Mouse (Mus musculus): ENCODE results near the gene Gdf9. TPM values are rescaled to one million over a fixed set of nuclear protein-coding genes. Genes with fewer than 3 reads are reported as not detected.
A peak's percentile ranks its signal among the peaks of the same experiment; 100 is the strongest.

Gene Gdf9
- polyA plus RNA-seq, 1 experiment from 2014 or later = 0.99 TPM

DNA sequence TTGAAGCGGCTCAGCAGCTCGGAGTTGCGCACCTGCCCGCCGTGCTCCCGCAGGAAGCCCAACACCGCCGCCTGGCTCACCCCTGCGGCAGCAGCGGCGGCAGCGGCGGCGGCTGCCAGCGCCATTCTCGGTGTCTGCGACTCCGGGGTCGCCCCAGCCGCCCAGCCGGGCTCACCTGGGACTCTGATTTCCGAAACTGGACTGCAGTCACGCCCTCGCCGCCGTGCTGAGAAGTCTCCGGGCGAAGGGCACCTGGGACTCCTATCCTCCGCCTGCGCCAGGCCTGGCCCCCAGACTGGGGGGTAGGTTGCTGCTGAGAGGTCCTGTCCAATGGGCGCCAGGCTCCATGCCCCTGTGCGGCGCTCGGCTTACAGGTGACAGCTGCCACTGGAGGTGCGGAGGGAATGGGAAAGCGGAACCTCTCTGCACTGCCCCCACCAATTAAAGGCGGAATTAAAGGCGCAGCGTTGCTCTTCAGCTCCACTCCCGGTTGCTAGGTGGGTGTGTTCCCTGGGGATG, 49.0 kb downstream of the Gdf9 start, which contains the start of the genes Gm9945 and Sowaha:
Gene Gm9945, plus strand, starts transcription at position 384 of the 519 bp plus-strand sequence.
Gene Sowaha, minus strand, starts transcription at position 492 of the 519 bp plus-strand sequence.
- H3K27me3 ChIP-seq (replicated peaks; ENCODE audit: control insufficient read depth, insufficient read depth, low read length) = peaks cover 47% of the 10 kb centered on the region
- H3K9ac ChIP-seq (ENCODE audit: low read depth, low read length) = peak within 1 kb of the TSS; percentile 61
- WGBS = 3% methylated on average over 40 of the region's 40 CpGs
- peak; percentile 84 for ATAC-seq
- H3K36me3 ChIP-seq (ENCODE audit: control insufficient read depth, insufficient read depth, low read length) = no peaks in the 10 kb centered on the region
- no peak within 1 kb of the TSS for H3K27ac ChIP-seq (ENCODE audit: low read length)
- H3K4me3 ChIP-seq (ENCODE audit: low read length) = peak within 1 kb of the TSS; percentile 58
- no peaks in the 10 kb centered on the region for H3K9me3 ChIP-seq (ENCODE audit: control insufficient read depth, low read length)
- H3K4me2 ChIP-seq (ENCODE audit: low read depth, low read length) = peak within 1 kb of the TSS; percentile 90
- H3K4me1 ChIP-seq (ENCODE audit: control insufficient read depth, insufficient read depth, low read length) = peaks cover 15% of the 10 kb centered on the region; the same call in 1 of the 2 replicates

GRCm38 (mm10) chr11:53481088-53481730, 50.4 kb downstream of the Gdf9 start:
- Histone ChIP-seq H3K4me2 (ENCODE audit: low read depth, low read length) (no peak overlapping the region), H3K9me3 (ENCODE audit: control insufficient read depth, low read length) (no peaks in the 10 kb centered on the region), H3K4me3 (ENCODE audit: low read length) (no peak overlapping the region), H3K27me3 (replicated peaks; ENCODE audit: control insufficient read depth, insufficient read depth, low read length) (peaks cover 37% of the 10 kb centered on the region), H3K27ac (ENCODE audit: low read length) (no peak overlapping the region), H3K9ac (ENCODE audit: low read depth, low read length) (no peak overlapping the region), H3K4me1 (ENCODE audit: control insufficient read depth, insufficient read depth, low read length) (peaks cover 15% of the 10 kb centered on the region; the same call in 1 of the 2 replicates), H3K36me3 (ENCODE audit: control insufficient read depth, insufficient read depth, low read length) (no peaks in the 10 kb centered on the region)
- WGBS = 69% methylated on average over 4 of the region's 4 CpGs
- ATAC-seq = no peak

DNA sequence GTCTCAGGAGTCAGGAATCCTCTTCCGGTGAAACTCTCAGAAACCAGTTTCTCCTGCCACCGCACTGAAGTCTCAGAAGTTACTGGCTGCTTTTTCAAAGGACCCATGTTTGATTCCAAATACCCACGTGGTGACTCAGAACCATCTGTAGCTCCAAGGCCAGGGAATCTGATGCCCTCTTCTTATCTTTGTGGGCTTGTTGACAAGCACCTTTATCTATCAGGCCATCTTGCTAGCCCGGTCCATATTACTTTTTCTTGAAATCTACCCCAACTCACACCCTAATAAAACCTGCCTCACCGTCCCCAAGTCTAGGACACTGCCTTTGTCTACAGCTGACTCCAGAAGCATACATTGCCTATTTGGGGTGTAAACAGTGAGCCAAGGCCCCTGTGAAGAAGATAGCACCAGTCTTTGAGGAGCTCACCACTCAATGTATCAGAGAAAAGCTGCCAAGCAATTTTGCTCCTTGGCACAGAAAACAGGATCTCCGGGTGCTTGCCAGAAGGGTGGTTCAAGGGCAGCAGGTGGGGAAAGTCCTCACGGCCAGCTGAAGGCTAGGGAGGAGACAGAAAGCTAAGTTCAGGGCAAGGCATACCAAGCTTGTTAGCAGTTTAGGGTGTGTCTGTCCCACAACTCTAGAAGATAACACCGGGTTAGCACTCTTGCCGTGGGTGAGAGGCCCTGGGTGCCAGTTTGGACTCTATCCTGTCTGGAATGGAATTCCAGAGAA, 52.5 kb downstream of the Gdf9 start:
- no peaks in the 10 kb centered on the region for H3K9me3 ChIP-seq (ENCODE audit: control insufficient read depth, low read length)
- ATAC-seq = peak; percentile 72
- H3K36me3 ChIP-seq (ENCODE audit: control insufficient read depth, insufficient read depth, low read length) = no peaks in the 10 kb centered on the region
- peaks cover 29% of the 10 kb centered on the region for H3K27me3 ChIP-seq (replicated peaks; ENCODE audit: control insufficient read depth, insufficient read depth, low read length)
- 59% methylated on average over 9 of the region's 9 CpGs for WGBS
- no peak overlapping the region for H3K4me3 ChIP-seq (ENCODE audit: low read length)
- H3K27ac ChIP-seq (ENCODE audit: low read length) = peak overlapping the region; percentile 27; the same call in 1 of the 2 replicates
- H3K4me1 ChIP-seq (ENCODE audit: control insufficient read depth, insufficient read depth, low read length) = peaks cover 16% of the 10 kb centered on the region; the same call in 1 of the 2 replicates
- no peak overlapping the region for H3K4me2 ChIP-seq (ENCODE audit: low read depth, low read length)
- no peak overlapping the region for H3K9ac ChIP-seq (ENCODE audit: low read depth, low read length)

DNA sequence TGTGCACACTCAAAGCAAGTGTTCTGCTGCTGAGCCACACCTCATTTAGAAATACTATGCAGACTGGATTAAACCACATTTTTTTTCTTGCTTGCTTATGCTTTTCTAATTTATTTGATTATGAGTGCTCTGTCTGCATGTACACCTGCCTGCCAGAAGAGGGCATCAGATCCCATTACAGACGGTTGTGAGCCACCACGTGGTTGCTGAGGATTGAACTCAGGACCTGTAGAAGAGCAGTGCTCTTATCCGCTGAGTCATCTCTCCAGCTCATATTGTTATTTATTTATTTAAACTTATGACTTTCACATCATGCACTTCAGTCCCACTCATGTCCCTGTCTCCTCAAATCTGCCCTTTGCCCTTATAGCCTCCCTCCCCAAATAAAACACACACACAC, 54.9 kb downstream of the Gdf9 start:
- Histone ChIP-seq H3K9me3 (ENCODE audit: control insufficient read depth, low read length) (no peaks in the 10 kb centered on the region), H3K9ac (ENCODE audit: low read depth, low read length) (no peak overlapping the region), H3K4me2 (ENCODE audit: low read depth, low read length) (no peak overlapping the region), H3K4me3 (ENCODE audit: low read length) (no peak overlapping the region), H3K4me1 (ENCODE audit: control insufficient read depth, insufficient read depth, low read length) (0 out of 2 replicates have a peak, but pooled peaks cover 2% of the 10 kb centered on the region), H3K27me3 (replicated peaks; ENCODE audit: control insufficient read depth, insufficient read depth, low read length) (peaks cover 8% of the 10 kb centered on the region; the same call in 1 of the 2 replicates), H3K36me3 (ENCODE audit: control insufficient read depth, insufficient read depth, low read length) (no peaks in the 10 kb centered on the region), H3K27ac (ENCODE audit: low read length) (no peak overlapping the region)
- no peak for ATAC-seq
- 47% methylated on average over 3 of the region's 3 CpGs for WGBS

- no peak overlapping the region for H3K9ac ChIP-seq (ENCODE audit: low read depth, low read length)
- H3K4me1 ChIP-seq (ENCODE audit: control insufficient read depth, insufficient read depth, low read length) = 0 out of 2 replicates have a peak, but pooled peaks cover 2% of the 10 kb centered on the region
- ATAC-seq = no peak
- H3K27ac ChIP-seq (ENCODE audit: low read length) = no peak overlapping the region
- peaks cover 5% of the 10 kb centered on the region; the same call in 1 of the 2 replicates for H3K27me3 ChIP-seq (replicated peaks; ENCODE audit: control insufficient read depth, insufficient read depth, low read length)
- no peaks in the 10 kb centered on the region for H3K36me3 ChIP-seq (ENCODE audit: control insufficient read depth, insufficient read depth, low read length)
- H3K9me3 ChIP-seq (ENCODE audit: control insufficient read depth, low read length) = no peaks in the 10 kb centered on the region
- WGBS = 69% methylated on average over 3 of the region's 3 CpGs
- no peak overlapping the region for H3K4me3 ChIP-seq (ENCODE audit: low read length)
- no peak overlapping the region for H3K4me2 ChIP-seq (ENCODE audit: low read depth, low read length)
These were observed 55.5 kb downstream of the Gdf9 start for GRCm38 (mm10) chr11:53486351-53486750.

- Histone ChIP-seq H3K9me3 (ENCODE audit: control insufficient read depth, low read length) (no peaks in the 10 kb centered on the region), H3K4me3 (ENCODE audit: low read length) (peak overlapping the region; percentile 29), H3K4me1 (ENCODE audit: control insufficient read depth, insufficient read depth, low read length) (0 out of 2 replicates have a peak, but pooled peaks cover 2% of the 10 kb centered on the region), H3K4me2 (ENCODE audit: low read depth, low read length) (peak overlapping the region; percentile 52), H3K36me3 (ENCODE audit: control insufficient read depth, insufficient read depth, low read length) (no peaks in the 10 kb centered on the region), H3K27me3 (replicated peaks; ENCODE audit: control insufficient read depth, insufficient read depth, low read length) (peaks cover 5% of the 10 kb centered on the region; the same call in 1 of the 2 replicates), H3K27ac (ENCODE audit: low read length) (no peak overlapping the region), H3K9ac (ENCODE audit: low read depth, low read length) (no peak overlapping the region)
- WGBS = 11% methylated on average over 27 of the region's 27 CpGs
- ATAC-seq = peak; percentile 66
These were observed 56.2 kb downstream of the Gdf9 start for GRCm38 (mm10) chr11:53486822-53487594.

Small RNA genes lying within 50 kb of the gene (microRNA-seq; reads per million reads assigned to microRNA genes)
- gene Mir6920 = not detected

Other genes with a start within 250 kb of the Gdf9 start
- 85.2 and 85.9 TPM in 2 replicates for gene Hspa4, start 130.6 kb upstream of the Gdf9 start, polyA plus RNA-seq (2015; fragmentation: Nextera tagmentation; extraction: Ambion mirVana)
- 12.6 and 13.4 TPM in 2 replicates for gene Zcchc10, start 106.3 kb upstream of the Gdf9 start, polyA plus RNA-seq (2015; fragmentation: Nextera tagmentation; extraction: Ambion mirVana)
- 16.6 and 20.4 TPM in 2 replicates for gene Aff4, start 80.2 kb upstream of the Gdf9 start, polyA plus RNA-seq (2015; fragmentation: Nextera tagmentation; extraction: Ambion mirVana)
- 17.8 and 52.6 TPM in 2 replicates for gene Leap2, start 7.9 kb upstream of the Gdf9 start, polyA plus RNA-seq (2015; fragmentation: Nextera tagmentation; extraction: Ambion mirVana)
- gene Uqcrq, start 192 bp upstream of the Gdf9 start, polyA plus RNA-seq (2015; fragmentation: Nextera tagmentation; extraction: Ambion mirVana) = 1,029 and 1,034 TPM in 2 replicates
- 0.06 and 0.07 TPM in 2 replicates for gene Gm10447, start 26.1 kb downstream of the Gdf9 start, polyA plus RNA-seq (2015; fragmentation: Nextera tagmentation; extraction: Ambion mirVana)
- gene Shroom1, start 26.2 kb downstream of the Gdf9 start, polyA plus RNA-seq (2015; fragmentation: Nextera tagmentation; extraction: Ambion mirVana) = 1.3 and 1.4 TPM in 2 replicates
- not detected in 2 replicates for gene Gm9837, start 39.5 kb downstream of the Gdf9 start, polyA plus RNA-seq (2015; fragmentation: Nextera tagmentation; extraction: Ambion mirVana)
- gene Gm9945, start 49.1 kb downstream of the Gdf9 start, polyA plus RNA-seq (2015; fragmentation: Nextera tagmentation; extraction: Ambion mirVana) = not detected in 2 replicates
- 0.31 and 0.32 TPM in 2 replicates for gene Sowaha, start 49.3 kb downstream of the Gdf9 start, polyA plus RNA-seq (2015; fragmentation: Nextera tagmentation; extraction: Ambion mirVana)
- 18.2 and 18.4 TPM in 2 replicates for gene Sept8, start 88.2 kb downstream of the Gdf9 start, polyA plus RNA-seq (2015; fragmentation: Nextera tagmentation; extraction: Ambion mirVana)
- 35.0 and 42.3 TPM in 2 replicates for gene Kif3a, start 136.4 kb downstream of the Gdf9 start, polyA plus RNA-seq (2015; fragmentation: Nextera tagmentation; extraction: Ambion mirVana)
- 0.35 and 0.47 TPM in 2 replicates for gene Il4, start 187.6 kb downstream of the Gdf9 start, polyA plus RNA-seq (2015; fragmentation: Nextera tagmentation; extraction: Ambion mirVana)
- not detected in 2 replicates for gene Il13, start 203.7 kb downstream of the Gdf9 start, polyA plus RNA-seq (2015; fragmentation: Nextera tagmentation; extraction: Ambion mirVana)

All from intestine, embryonic 16.5 days (tissue).